Mouse (Mus musculus) hindbrain, embryonic 12.5 days (tissue): ENCODE data around the gene Klhl3. TPM values are rescaled to one million over a fixed set of nuclear protein-coding genes. Genes with fewer than 3 reads are reported as not detected.
"Not testable (repeated sequence)": the region's sequence is repeated elsewhere in the genome, so short reads cannot be mapped to it uniquely, and the experiment has no call there.

Source experiments
- ATAC-seq: fragments of 200-750 bp; cut with Nextera tagmentation; 2 replicates; pipeline ENCODE4 v1.8.0; 2017; ENCODE audit warnings: moderate TSS enrichment; ENCODE audit not compliant: low FRiP score
- H3K27ac ChIP-seq: fragments of 300-500 bp; sonication (generic); 2 replicates; pipeline ENCODE4 v1.5.1; 2016; ENCODE audit warnings: mild to moderate bottlenecking
- H3K27me3 ChIP-seq: fragments of 300-500 bp; sonication (generic); 2 replicates; pipeline ENCODE4 v1.6.1; 2016; ENCODE audit warnings: mild to moderate bottlenecking
- H3K36me3 ChIP-seq: fragments of 300-500 bp; sonication (generic); 2 replicates; pipeline ENCODE4 v1.6.1; 2016; ENCODE audit warnings: mild to moderate bottlenecking
- H3K4me1 ChIP-seq: fragments of 300-500 bp; sonication (generic); 2 replicates; pipeline ENCODE4 v1.6.1; 2016
- H3K4me2 ChIP-seq: fragments of 300-500 bp; sonication (generic); replicated peaks from 2 replicates; pipeline ENCODE4 v1.6.1; 2016; ENCODE audit warnings: mild to moderate bottlenecking
- H3K4me3 ChIP-seq: fragments of 300-500 bp; sonication (generic); 2 replicates; pipeline ENCODE4 v1.5.1; 2016; ENCODE audit warnings: mild to moderate bottlenecking
- H3K9ac ChIP-seq: fragments of 300-500 bp; sonication (generic); 2 replicates; pipeline ENCODE4 v1.6.1; 2016; ENCODE audit warnings: mild to moderate bottlenecking, moderate library complexity
- H3K9me3 ChIP-seq: fragments of 300-500 bp; sonication (generic); replicated peaks from 2 replicates; pipeline ENCODE4 v1.6.1; 2016; ENCODE audit warnings: mild to moderate bottlenecking
- WGBS: fragments of 180-500 bp; shearing (Covaris S2); methylation state at CpG from one replicate; pipeline ENCODE4 v1.1.7; 2016; 5-methylcytosine and 5-hydroxymethylcytosine counted together
- polyA plus RNA-seq: library from polyadenylated mRNA; unstranded; fragments of >200 nt; fragmentation: Nextera tagmentation; extraction: Ambion mirVana; gene quantifications from 2 replicates; pipeline ENCODE4 v1.2.1, GENCODE M21; 2016

The Klhl3 gene
- polyA plus RNA-seq, 1 experiment from 2014 or later = 5.8 TPM

DNA sequence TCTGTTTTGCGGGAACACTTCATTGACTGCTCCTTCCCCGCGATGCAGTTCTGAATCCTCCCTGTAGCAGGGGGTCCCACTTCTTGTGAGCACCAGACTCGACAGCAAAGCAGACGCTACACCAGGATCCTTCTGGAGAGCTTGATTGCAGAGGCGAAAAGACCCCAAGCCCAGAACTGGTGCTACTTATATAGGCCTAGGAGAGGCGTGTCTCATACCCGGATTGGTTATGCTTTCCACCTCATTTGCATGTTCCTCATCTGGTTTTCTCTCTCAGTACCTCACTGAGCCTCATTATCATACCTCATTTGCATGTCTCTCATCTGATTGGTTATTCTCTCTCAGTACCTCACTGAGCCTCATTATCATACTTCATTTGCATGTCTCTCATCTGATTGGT is 33.2 kb upstream of the Klhl3 start:
- not testable (repeated sequence) for ATAC-seq
- WGBS = 94% methylated on average over 8 of the region's 8 CpGs

DNA sequence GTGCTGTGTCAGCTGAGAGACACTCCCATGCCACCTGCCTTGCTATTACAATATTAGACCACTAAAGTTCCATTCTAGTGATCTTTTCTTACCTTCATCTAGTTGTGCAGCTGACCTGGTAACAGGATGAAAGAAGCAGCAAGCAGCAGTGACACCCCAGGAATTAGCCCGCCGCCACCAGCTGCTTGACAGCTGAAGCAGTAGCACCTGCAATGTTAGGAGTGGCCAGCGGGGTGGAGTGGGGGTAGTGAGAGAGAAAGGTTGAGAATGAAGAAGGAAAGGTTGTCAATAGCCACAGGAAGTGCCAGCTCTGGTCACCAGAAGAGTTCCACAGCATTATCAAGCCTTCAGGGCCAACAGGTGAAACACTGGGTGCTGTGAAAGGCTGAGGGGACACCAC is 18.3 kb upstream of the Klhl3 start:
- Histone ChIP-seq H3K9ac (no peak overlapping the region), H3K36me3 (no peaks in the 10 kb centered on the region), H3K27me3 (no peaks in the 10 kb centered on the region), H3K27ac (no peak overlapping the region), H3K4me2 (no peak overlapping the region), H3K9me3 (no peaks in the 10 kb centered on the region), H3K4me1 (peaks cover 9% of the 10 kb centered on the region), H3K4me3 (no peak overlapping the region)
- WGBS = 47% methylated on average over 3 of the region's 3 CpGs
- no peak for ATAC-seq

More for the DNA sequence above, 33.2 kb upstream of the Klhl3 start:
- H3K4me3 ChIP-seq, H3K4me1 ChIP-seq, H3K4me2 ChIP-seq, H3K27me3 ChIP-seq, H3K36me3 ChIP-seq, H3K27ac ChIP-seq, H3K9ac ChIP-seq, H3K9me3 ChIP-seq: not testable (repeated sequence)

GRCm38 (mm10) chr13:58129687-58130246 is 16.4 kb upstream of the Klhl3 start:
- Histone ChIP-seq H3K9ac (peak overlapping the region; percentile 100), H3K4me2 (peak overlapping the region; percentile 77), H3K9me3 (no peaks in the 10 kb centered on the region), H3K27ac (peak overlapping the region; percentile 99), H3K36me3 (0 out of 2 replicates have a peak, but pooled peaks cover 2% of the 10 kb centered on the region), H3K4me3 (peak overlapping the region; percentile 99), H3K4me1 (peaks cover 21% of the 10 kb centered on the region), H3K27me3 (no peaks in the 10 kb centered on the region)
- no peak for ATAC-seq
- 42% methylated on average over 4 of the region's 4 CpGs for WGBS

- ATAC-seq = peak; percentile 98
- Histone ChIP-seq H3K4me1 (peaks cover 25% of the 10 kb centered on the region), H3K9me3 (no peaks in the 10 kb centered on the region), H3K36me3 (0 out of 2 replicates have a peak, but pooled peaks cover 2% of the 10 kb centered on the region), H3K27ac (peak overlapping the region; percentile 99), H3K27me3 (no peaks in the 10 kb centered on the region), H3K9ac (peak overlapping the region; percentile 100), H3K4me3 (peak overlapping the region; percentile 99), H3K4me2 (peak overlapping the region; percentile 77)
- under 1% methylated on average over 83 of the region's 83 CpGs for WGBS
These were observed 15.6 kb upstream of the Klhl3 start for GRCm38 (mm10) chr13:58128768-58129671.

- Histone ChIP-seq H3K4me2 (peak within 1 kb of the TSS; percentile 77), H3K9me3 (no peaks in the 10 kb centered on the region), H3K4me1 (peaks cover 29% of the 10 kb centered on the region), H3K36me3 (0 out of 2 replicates have a peak, but pooled peaks cover 2% of the 10 kb centered on the region), H3K4me3 (peak within 1 kb of the TSS; percentile 99), H3K27ac (peak within 1 kb of the TSS; percentile 99), H3K9ac (peak within 1 kb of the TSS; percentile 100), H3K27me3 (no peaks in the 10 kb centered on the region)
- 0% methylated on average over 37 of the region's 62 CpGs for WGBS
- ATAC-seq = peak; percentile 96
These were observed 15.0 kb upstream of the Klhl3 start, which contains the start of gene Hnrnpa0 for GRCm38 (mm10) chr13:58128396-58128767. Gene Hnrnpa0 (minus strand): TSS chr13:58128556.

DNA sequence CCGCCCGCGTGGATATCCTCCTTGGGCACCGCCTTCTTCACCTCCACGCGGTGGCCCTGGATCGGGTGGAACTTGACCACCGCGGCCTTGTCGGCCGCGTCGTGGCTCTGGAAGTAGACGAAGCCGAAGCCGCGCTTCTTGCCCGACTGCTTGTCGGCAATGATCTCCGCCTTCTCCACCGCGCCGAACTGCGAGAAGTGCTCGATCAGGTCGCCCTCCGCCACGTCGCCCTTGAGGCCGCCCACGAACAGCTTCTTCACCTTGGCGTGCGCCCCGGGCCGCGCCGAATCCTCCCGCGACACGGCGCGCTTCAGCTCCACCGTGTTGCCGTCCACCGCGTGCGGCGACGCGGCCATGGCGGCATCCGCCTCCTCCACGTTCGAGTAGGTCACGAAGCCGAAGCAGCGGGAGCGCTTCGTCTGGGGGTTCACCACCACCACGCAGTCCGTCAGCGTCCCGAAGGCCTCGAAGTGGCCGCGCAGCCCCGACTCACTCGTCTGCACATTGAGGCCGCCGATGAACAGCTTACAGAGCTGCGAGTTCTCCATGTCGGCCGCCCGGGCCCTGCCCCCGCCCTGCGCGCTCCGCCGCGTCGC is 14.5 kb upstream of the Klhl3 start:
- Histone ChIP-seq H3K9me3 (no peaks in the 10 kb centered on the region), H3K9ac (peak overlapping the region; percentile 100), H3K27me3 (no peaks in the 10 kb centered on the region), H3K4me2 (peak overlapping the region; percentile 77), H3K4me1 (peaks cover 34% of the 10 kb centered on the region), H3K36me3 (0 out of 2 replicates have a peak, but pooled peaks cover 2% of the 10 kb centered on the region), H3K27ac (peak overlapping the region; percentile 99), H3K4me3 (peak overlapping the region; percentile 99)
- WGBS = under 1% methylated on average over 79 of the region's 81 CpGs
- peak; percentile 40 for ATAC-seq

- no peak for ATAC-seq
- peaks cover 37% of the 10 kb centered on the region for H3K4me1 ChIP-seq
- WGBS = 1% methylated on average over 50 of the region's 92 CpGs
- 0 out of 2 replicates have a peak, but pooled peaks cover 2% of the 10 kb centered on the region for H3K36me3 ChIP-seq
- peak overlapping the region; percentile 99 for H3K27ac ChIP-seq
- H3K4me2 ChIP-seq = peak overlapping the region; percentile 77
- no peaks in the 10 kb centered on the region for H3K27me3 ChIP-seq
- H3K9ac ChIP-seq = peak overlapping the region; percentile 100
- peak overlapping the region; percentile 99 for H3K4me3 ChIP-seq
- no peaks in the 10 kb centered on the region for H3K9me3 ChIP-seq
These were observed 13.7 kb upstream of the Klhl3 start for GRCm38 (mm10) chr13:58126862-58127765.

GRCm38 (mm10) chr13:58126126-58126525 is 12.7 kb upstream of the Klhl3 start:
- WGBS = 38% methylated on average over 7 of the region's 7 CpGs
- H3K9me3 ChIP-seq = no peaks in the 10 kb centered on the region
- H3K27me3 ChIP-seq = no peaks in the 10 kb centered on the region
- H3K4me2 ChIP-seq = peak overlapping the region; percentile 77
- H3K4me3 ChIP-seq = peak overlapping the region; percentile 35
- H3K4me1 ChIP-seq = peaks cover 37% of the 10 kb centered on the region
- H3K36me3 ChIP-seq = 0 out of 2 replicates have a peak, but pooled peaks cover 2% of the 10 kb centered on the region
- no peak for ATAC-seq
- H3K9ac ChIP-seq = peak overlapping the region; percentile 49
- no peak overlapping the region for H3K27ac ChIP-seq

- H3K4me1 ChIP-seq = peaks cover 36% of the 10 kb centered on the region
- 67% methylated on average over 2 of the region's 2 CpGs for WGBS
- no peaks in the 10 kb centered on the region for H3K9me3 ChIP-seq
- H3K27me3 ChIP-seq = no peaks in the 10 kb centered on the region
- peak overlapping the region; percentile 77 for H3K4me2 ChIP-seq
- H3K9ac ChIP-seq = 0 out of 2 replicates have a peak overlapping the region, but pooled peaks have one; percentile 23
- no peak for ATAC-seq
- no peak overlapping the region for H3K4me3 ChIP-seq
- 0 out of 2 replicates have a peak, but pooled peaks cover 2% of the 10 kb centered on the region for H3K36me3 ChIP-seq
- H3K27ac ChIP-seq = no peak overlapping the region
These were observed 11.6 kb upstream of the Klhl3 start for GRCm38 (mm10) chr13:58124989-58125388.

DNA sequence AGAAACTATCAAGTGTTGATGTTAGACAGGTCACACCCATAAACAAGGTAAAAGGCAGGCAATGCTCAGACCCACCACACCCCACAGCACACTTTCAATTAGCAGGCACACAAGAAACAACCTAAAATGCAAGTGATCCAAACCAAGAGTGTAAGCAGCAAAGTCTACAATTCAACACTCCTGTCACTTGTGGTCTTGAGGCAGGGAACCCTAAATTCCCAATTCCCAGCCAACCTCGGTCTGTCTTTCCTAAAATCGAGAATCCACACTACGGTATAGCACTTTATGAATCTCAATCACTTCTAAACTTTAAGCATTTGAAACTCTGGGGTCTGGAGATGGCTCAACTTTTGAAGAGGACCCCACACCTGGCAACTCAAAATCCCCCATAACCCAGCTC is 10.9 kb upstream of the Klhl3 start:
- 0 out of 2 replicates have a peak, but pooled peaks cover 2% of the 10 kb centered on the region for H3K36me3 ChIP-seq
- H3K9me3 ChIP-seq = no peaks in the 10 kb centered on the region
- no peak overlapping the region for H3K4me3 ChIP-seq
- H3K9ac ChIP-seq = no peak overlapping the region
- H3K27me3 ChIP-seq = no peaks in the 10 kb centered on the region
- WGBS = 86% methylated on average over 3 of the region's 3 CpGs
- H3K27ac ChIP-seq = no peak overlapping the region
- ATAC-seq = no peak
- H3K4me2 ChIP-seq = no peak overlapping the region
- H3K4me1 ChIP-seq = peaks cover 29% of the 10 kb centered on the region

GRCm38 (mm10) chr13:58123381-58123780 is 10.0 kb upstream of the Klhl3 start:
- Histone ChIP-seq H3K27ac (no peak overlapping the region), H3K4me3 (no peak overlapping the region), H3K4me1 (peaks cover 28% of the 10 kb centered on the region), H3K9ac (no peak overlapping the region), H3K36me3 (0 out of 2 replicates have a peak, but pooled peaks cover 2% of the 10 kb centered on the region), H3K9me3 (no peaks in the 10 kb centered on the region), H3K27me3 (no peaks in the 10 kb centered on the region), H3K4me2 (no peak overlapping the region; the same call in 1 of the 2 replicates)
- no peak for ATAC-seq
- WGBS = 58% methylated on average over 8 of the region's 8 CpGs
